Mouse (Mus musculus): ENCODE results near the gene Atxn2l. TPM values are rescaled to one million over a fixed set of nuclear protein-coding genes. Genes with fewer than 3 reads are reported as not detected.
A peak's percentile ranks its signal among the peaks of the same experiment; 100 is the strongest.

Gene Atxn2l
- total RNA-seq, 2 experiments from 2014 or later, result 32.8 to 34.0 TPM

DNA sequence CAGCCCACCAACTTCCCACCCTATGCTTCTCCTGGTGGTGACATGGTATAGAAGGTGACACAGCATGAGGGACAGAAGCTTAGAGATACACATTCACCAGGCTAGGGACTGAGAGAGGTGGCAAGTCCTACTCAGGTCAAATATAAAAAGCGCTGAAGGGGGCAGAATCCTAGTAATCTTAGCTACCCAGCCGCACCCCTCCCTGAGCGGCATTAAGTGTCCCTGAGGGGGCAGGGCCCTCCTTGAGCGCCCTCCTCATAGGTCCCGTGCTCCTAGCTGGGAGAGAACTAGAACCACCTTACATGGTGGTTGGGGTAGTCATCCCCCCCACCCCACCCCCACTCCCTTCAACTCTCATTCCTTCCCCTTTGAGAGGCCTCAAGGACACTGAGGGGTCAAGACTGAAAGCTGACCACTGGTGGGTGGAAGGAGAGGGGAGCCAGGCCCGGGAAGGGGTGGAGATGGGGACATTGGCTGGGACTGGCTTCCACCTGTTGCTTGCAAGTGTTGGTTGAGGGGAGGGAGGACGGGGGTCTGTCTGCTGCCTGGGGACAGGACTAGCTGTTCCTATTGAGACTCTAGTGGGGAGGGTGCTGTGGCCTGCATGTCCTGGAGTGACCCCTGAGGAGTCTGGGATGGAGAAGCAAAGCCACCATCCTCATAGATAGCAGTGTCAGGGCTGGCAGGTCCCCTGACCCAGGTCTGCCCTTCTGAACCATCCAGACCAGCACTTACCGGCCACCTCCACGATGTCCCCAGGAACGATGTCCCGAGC is 44.2 kb downstream of the Atxn2l start:
- peak overlapping the region; percentile 86 for H3K4me3 ChIP-seq
- intact Hi-C loops (cut with DNase I), result no loop called here
- peak overlapping the region; percentile 99 for H3K27ac ChIP-seq
- peak; percentile 2; the same call in 1 of the 2 replicates for TF ChIP-seq CTCF (IDR thresholded peaks at IDR 0.05)
- DNase-seq, result peak; percentile 88

DNA sequence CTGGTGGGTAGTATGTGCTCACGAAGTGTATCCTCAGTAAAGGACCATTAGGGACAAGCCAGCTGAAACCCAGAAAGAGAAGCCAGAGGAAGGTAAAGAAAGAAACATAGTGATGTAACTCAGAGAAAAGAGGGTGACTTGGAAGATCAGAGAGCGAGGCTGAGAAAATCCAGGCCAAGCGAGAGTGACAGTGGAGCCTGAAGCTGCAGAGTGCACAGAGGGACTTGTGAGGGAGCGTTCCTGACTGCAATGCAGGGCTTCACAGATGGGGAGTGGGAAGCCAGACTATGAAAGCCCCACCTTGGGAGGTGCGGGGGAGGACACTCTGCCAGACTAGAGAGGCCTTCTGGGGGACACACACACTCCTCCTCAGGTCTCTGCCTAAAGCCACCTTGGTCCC is 45.0 kb downstream of the Atxn2l start:
- no peak for TF ChIP-seq CTCF (IDR thresholded peaks at IDR 0.05)
- intact Hi-C loops (cut with DNase I), result no loop called here
- DNase-seq, result no peak

DNA sequence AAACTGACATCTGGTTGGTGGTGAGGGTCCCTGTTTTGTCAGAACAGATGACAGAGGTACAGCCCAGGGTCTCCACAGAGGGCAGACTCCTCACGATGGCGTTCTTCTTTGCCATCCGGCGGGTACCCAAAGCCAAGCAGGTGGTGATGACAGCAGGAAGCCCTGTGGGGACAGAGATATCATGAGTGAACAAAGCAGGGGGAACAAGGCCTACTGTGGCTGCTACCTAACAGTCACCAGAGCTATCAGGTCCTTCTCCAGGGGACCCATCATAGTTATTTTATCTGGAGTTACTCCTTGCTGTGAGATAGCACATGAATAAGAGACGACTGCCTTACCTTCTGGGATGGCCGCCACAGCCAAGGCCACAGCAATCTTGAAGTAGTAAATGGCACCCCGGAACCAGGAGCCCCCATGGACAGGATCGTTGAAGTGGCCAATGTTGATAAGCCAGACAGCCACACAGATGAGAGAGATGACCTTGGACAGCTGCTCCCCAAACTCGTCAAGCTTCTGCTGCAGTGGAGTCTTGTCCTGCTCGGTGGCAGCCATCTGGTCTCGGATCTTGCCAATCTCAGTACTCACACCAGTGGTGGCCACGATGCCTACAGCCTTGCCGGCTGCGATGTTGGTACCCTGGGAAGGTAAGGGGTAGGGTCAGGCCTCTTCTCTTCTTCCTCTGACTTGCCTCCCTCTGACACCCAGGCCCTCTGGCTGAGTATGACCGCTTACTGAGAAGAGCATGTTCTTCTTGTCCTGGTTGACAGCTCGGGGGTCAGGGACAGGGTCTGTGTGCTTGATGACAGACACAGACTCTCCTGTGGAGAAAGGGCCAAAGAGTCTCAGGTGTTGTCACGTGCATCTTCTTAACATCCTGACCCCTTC is 46.6 kb downstream of the Atxn2l start:
- intact Hi-C loops (cut with DNase I), result no loop called here
- peak; percentile 40 for DNase-seq
- no peak for TF ChIP-seq CTCF (IDR thresholded peaks at IDR 0.05)
- Histone ChIP-seq H3K4me3 (peak overlapping the region; percentile 86), H3K27ac (peak overlapping the region; percentile 99)

More for the DNA sequence above, 45.0 kb downstream of the Atxn2l start:
- H3K27ac ChIP-seq, result peak overlapping the region; percentile 99
- peak overlapping the region; percentile 86 for H3K4me3 ChIP-seq

DNA sequence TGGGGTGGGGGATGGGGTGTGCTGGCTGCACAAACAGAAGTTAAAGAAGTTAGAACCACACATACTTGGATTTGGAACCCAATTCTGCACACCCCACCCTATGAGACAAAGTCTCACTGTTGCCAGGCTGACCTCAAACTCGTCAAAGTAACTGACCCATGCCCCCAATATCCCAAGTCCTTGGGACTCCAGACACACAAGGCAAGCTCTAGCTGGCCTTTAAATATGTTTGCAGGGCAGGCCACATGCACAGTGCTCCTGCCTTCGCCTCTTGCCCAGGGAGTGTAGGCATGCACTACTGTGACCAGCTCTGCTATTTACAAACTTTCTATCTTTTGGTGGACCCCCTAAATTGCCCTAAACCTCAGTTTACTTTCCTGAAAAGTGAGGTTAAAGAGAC is 48.0 kb downstream of the Atxn2l start:
- H3K27ac ChIP-seq, result peak overlapping the region; percentile 99
- no peak for TF ChIP-seq CTCF (IDR thresholded peaks at IDR 0.05)
- DNase-seq, result peak; percentile 54
- peak overlapping the region; percentile 86 for H3K4me3 ChIP-seq
- intact Hi-C loops (cut with DNase I), result no loop called here

DNA sequence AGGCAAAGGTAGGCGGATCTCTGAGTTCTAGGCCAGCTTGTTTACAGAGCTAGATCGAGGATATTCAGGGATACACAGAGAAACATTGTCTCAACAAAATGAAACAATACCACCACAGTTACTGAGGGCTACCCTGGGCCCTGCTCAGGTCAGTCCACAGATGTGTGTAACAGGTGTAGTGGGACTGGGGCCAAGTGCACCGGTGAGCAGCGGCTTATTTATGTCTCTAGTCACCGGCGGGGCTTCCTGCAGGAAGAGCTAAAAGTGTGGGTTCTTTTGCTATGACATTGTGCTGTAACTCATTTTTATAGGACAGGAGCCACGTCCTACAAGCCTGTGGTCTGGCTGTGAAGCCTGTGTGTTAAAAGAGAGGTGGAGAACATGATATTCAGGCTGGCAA is 49.4 kb downstream of the Atxn2l start:
- TF ChIP-seq CTCF (IDR thresholded peaks at IDR 0.05), result no peak
- Histone ChIP-seq H3K4me3 (peak overlapping the region; percentile 86), H3K27ac (peak overlapping the region; percentile 99)
- peak; percentile 66 for DNase-seq
- intact Hi-C loops (cut with DNase I), result no loop called here

DNA sequence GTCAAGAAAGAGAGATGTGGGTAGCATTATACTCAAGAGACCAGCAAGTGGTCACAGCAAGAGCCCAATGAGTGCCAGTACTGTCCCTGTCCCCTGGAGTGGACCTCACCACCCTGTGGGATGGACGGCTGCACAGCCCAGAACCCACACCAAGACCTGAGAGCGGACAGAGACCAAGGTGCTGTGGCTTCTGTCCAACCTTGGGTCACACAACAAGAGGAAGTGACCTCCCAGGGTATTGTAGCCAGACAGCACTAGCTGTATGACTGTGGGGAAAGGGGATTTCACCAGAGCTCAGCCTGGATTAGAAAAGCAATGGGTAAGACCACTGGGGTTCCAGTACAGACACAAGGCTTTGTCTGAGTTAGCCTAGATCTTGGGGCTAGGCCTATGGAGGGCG is 51.0 kb downstream of the Atxn2l start:
- TF ChIP-seq CTCF (IDR thresholded peaks at IDR 0.05), result no peak
- peak overlapping the region; percentile 86 for H3K4me3 ChIP-seq
- intact Hi-C loops (cut with DNase I), result no loop called here
- H3K27ac ChIP-seq, result peak overlapping the region; percentile 99
- DNase-seq, result peak; percentile 62

DNA sequence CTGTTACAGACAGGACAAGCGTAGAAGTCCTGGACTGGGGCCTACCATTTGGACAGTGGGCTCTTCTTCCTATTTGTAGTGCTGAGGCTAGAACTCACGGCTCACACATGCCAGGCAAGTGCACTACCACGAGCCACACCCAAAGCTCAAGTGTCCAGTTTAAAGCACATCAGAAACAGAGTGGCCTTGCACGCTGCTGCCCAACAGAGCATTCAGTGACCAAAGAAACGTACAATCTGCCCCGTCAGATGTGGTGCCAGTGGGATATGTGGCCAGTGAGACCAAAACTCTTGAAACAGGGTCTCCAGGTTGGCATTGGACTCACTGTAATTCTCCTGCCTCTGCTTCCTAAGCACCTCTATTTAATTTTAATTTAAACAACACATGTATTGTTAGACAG is 52.6 kb downstream of the Atxn2l start:
- H3K27ac ChIP-seq, result peak overlapping the region; percentile 67
- DNase-seq, result no peak
- peak overlapping the region; percentile 86 for H3K4me3 ChIP-seq
- no peak for TF ChIP-seq CTCF (IDR thresholded peaks at IDR 0.05)
- intact Hi-C loops (cut with DNase I), result no loop called here

DNA sequence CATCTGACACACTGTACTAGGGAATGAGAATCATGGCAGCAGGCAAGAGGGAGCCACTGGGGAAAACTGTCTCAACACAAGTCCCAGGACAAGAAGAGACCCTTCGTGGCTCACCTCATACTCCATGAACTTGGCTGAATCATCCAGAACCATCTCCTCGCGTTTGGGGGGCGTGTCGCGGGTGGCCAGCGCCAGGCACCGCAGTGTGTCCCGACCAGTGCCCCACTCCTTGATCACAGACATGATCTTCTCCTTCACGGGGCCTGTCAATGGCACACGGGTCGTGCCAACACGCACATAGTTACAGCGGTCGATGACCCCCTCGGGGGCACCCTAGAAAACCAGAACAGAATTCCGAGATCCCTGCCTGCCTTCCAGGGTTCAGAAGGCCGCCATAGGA is 53.2 kb downstream of the Atxn2l start:
- peak; percentile 49 for DNase-seq
- TF ChIP-seq CTCF (IDR thresholded peaks at IDR 0.05), result no peak
- intact Hi-C loops (cut with DNase I), result no loop called here
- peak overlapping the region; percentile 67 for H3K27ac ChIP-seq
- peak overlapping the region; percentile 86 for H3K4me3 ChIP-seq

DNA sequence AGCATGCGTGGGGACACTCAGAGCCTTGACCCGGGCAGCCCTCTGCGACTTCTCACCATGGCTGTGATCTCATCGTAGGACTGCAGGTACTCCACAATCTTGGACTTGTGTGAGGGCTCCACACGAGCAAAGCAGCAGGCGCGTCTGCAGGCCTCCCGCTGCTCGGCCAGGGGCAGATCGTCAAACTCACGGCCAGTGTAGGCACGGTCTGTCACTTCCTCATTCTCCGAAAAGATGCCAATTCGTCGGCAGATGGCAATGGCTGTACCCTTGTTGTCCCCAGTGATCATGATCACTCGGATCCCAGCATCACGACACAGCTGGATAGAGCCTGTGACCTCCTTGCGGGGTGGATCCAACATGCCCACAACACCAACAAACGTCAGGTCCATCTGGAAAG is 54.8 kb downstream of the Atxn2l start:
- H3K4me3 ChIP-seq, result no peak overlapping the region; the same call in 1 of the 2 replicates
- TF ChIP-seq CTCF (IDR thresholded peaks at IDR 0.05), result no peak
- intact Hi-C loops (cut with DNase I), result no loop called here
- DNase-seq, result peak; percentile 37
- H3K27ac ChIP-seq, result peak overlapping the region; percentile 65

DNA sequence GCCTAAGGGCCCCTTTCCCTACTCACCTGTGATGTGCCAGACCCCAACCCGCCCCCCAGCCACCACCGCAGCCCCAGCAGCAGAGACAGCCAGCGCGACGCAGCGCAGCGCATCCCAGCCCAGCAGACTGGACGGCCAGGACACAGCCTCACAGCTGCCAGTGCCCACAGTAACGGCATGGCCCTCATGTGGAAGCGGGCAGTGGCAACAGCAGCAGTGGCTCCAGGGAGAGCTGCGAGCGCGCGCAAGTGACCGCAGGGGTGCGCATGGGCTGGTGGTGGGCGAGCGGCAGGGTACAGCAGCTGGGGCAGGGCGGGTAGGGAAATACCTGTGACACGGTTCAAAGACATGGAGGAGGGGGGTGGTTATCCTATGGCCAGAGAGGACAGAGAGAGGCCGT is 57.0 kb downstream of the Atxn2l start:
- peak overlapping the region; percentile 65 for H3K27ac ChIP-seq
- peak; percentile 58 for DNase-seq
- H3K4me3 ChIP-seq, result no peak overlapping the region
- intact Hi-C loops (cut with DNase I), result no loop called here
- TF ChIP-seq CTCF (IDR thresholded peaks at IDR 0.05), result no peak

DNA sequence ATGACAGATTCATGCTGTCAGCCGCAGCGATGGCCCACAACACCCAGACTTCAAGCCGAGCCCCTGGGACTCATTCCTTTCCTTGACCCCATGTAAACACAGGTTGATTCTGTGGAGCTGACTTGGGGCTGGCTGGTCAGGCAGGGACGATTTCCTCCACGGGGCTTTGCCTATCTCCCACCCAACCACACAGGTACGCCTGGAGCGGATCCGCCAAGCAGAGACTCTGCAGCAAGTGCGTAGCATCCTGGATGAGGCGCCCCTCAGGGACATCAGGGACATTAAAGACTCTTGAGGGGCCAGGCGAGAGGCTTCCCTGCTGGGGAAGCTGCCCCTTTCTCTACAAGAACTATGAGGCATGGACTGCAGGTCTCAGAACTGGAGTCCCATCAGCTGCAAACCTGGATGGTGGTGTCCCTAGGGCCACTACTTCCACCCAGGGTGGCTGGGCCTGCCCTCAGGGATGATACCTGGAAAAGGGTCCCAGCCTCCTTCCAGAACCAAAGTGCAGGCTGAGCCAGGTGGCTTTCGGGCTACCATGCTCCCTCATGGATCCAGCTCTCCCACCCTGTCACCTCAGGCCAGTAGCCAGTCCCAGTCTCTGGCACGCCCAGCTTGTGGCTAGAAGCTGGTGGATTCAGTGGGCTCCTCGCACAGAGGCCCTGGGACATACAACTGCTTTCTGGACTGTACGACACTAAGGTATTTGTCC is 58.0 kb downstream of the Atxn2l start:
- H3K27ac ChIP-seq, result peak overlapping the region; percentile 65
- no peak overlapping the region for H3K4me3 ChIP-seq
- TF ChIP-seq CTCF (IDR thresholded peaks at IDR 0.05), result no peak
- DNase-seq, result peak; percentile 64
- intact Hi-C loops (cut with DNase I), result no loop called here

DNA sequence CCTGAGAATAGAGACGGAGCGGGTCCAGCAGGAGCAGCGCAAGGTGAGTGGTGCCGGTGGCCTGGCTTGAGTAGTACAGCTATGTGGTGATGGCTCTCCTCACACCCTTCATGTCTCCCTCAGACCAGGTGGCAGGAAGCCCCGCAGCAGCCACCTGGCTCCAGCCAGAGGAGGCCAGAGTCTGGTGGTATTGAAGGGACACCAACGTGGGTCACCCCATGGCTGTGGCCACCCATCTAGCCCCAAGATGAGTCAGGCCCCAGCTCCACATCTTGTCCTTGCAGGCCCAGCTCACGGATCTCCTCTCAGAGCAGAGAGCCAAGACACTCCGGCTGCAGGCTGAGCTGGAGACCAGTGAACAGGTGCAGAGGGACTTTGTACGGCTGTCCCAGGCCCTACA is 58.7 kb downstream of the Atxn2l start:
- DNase-seq, result peak; percentile 81
- intact Hi-C loops (cut with DNase I), result no loop called here
- peak overlapping the region; percentile 65 for H3K27ac ChIP-seq
- TF ChIP-seq CTCF (IDR thresholded peaks at IDR 0.05), result no peak
- H3K4me3 ChIP-seq, result no peak overlapping the region

All from gastrocnemius, adult 2 months (tissue).